Mouse (Mus musculus) limb, embryonic 13.5 days (tissue): ENCODE data around the gene Gsto2. TPM values are rescaled to one million over a fixed set of nuclear protein-coding genes. Genes with fewer than 3 reads are reported as not detected.
A peak's percentile ranks its signal among the peaks of the same experiment; 100 is the strongest.

Experiments
- ATAC-seq: fragments of 200-750 bp; cut with Nextera tagmentation; 2 replicates; pipeline ENCODE4 v1.8.0; 2017; ENCODE audit warnings: low read depth, moderate number of reproducible peaks, moderate TSS enrichment; ENCODE audit not compliant: low FRiP score
- H3K27ac ChIP-seq: fragments of 300-500 bp; sonication (generic); 2 replicates; pipeline ENCODE4 v1.5.1; 2015; ENCODE audit warnings: inconsistent platforms, mild to moderate bottlenecking, moderate library complexity
- H3K27me3 ChIP-seq: fragments of 300-500 bp; sonication (generic); 2 replicates; pipeline ENCODE4 v1.6.1; 2015; ENCODE audit warnings: mild to moderate bottlenecking, inconsistent platforms
- H3K36me3 ChIP-seq: fragments of 300-500 bp; sonication (generic); 2 replicates; pipeline ENCODE4 v1.6.1; 2015; ENCODE audit warnings: inconsistent platforms, mild to moderate bottlenecking, moderate library complexity
- H3K4me1 ChIP-seq: fragments of 300-500 bp; sonication (generic); 2 replicates; pipeline ENCODE4 v1.6.1; 2015; ENCODE audit warnings: inconsistent platforms
- H3K4me2 ChIP-seq: fragments of 300-500 bp; sonication (generic); replicated peaks from 2 replicates; pipeline ENCODE4 v1.6.1; 2015; ENCODE audit warnings: inconsistent platforms, mild to moderate bottlenecking, moderate library complexity
- H3K4me3 ChIP-seq: fragments of 300-500 bp; sonication (generic); 2 replicates; pipeline ENCODE4 v1.5.1; 2015; ENCODE audit warnings: moderate library complexity, mild to moderate bottlenecking, inconsistent platforms
- H3K9ac ChIP-seq: fragments of 300-500 bp; sonication (generic); 2 replicates; pipeline ENCODE4 v1.6.1; 2015; ENCODE audit warnings: mild to moderate bottlenecking, inconsistent platforms
- H3K9me3 ChIP-seq: fragments of 300-500 bp; sonication (generic); 2 replicates; pipeline ENCODE4 v1.6.1; 2016; ENCODE audit warnings: inconsistent platforms
- WGBS: fragments of 180-500 bp; shearing (Covaris S2); methylation state at CpG from one replicate; pipeline ENCODE4 v1.1.7; 2015; 5-methylcytosine and 5-hydroxymethylcytosine counted together
- polyA plus RNA-seq: library from polyadenylated mRNA; unstranded; fragments of >200 nt; fragmentation: Nextera tagmentation; extraction: Ambion mirVana; gene quantifications from 2 replicates; pipeline ENCODE4 v1.2.1, GENCODE M21; 2015

Gsto2 gene
- polyA plus RNA-seq, 1 experiment from 2014 or later, result 1.7 TPM

GRCm38 (mm10) chr19:47884296-47885085, 19.2 kb downstream of the Gsto2 start:
- no peak for ATAC-seq
- H3K9ac ChIP-seq, result no peak overlapping the region
- H3K4me3 ChIP-seq, result no peak overlapping the region
- WGBS, result 70% methylated on average over 13 of the region's 13 CpGs
- no peaks in the 10 kb centered on the region for H3K36me3 ChIP-seq
- H3K9me3 ChIP-seq, result no peaks in the 10 kb centered on the region
- H3K4me2 ChIP-seq, result no peak overlapping the region
- no peaks in the 10 kb centered on the region for H3K27me3 ChIP-seq
- peaks cover 43% of the 10 kb centered on the region for H3K4me1 ChIP-seq
- no peak overlapping the region for H3K27ac ChIP-seq

GRCm38 (mm10) chr19:47885191-47885743, 19.9 kb downstream of the Gsto2 start:
- Histone ChIP-seq H3K4me1 (peaks cover 51% of the 10 kb centered on the region), H3K4me3 (no peak overlapping the region), H3K9me3 (no peaks in the 10 kb centered on the region), H3K36me3 (no peaks in the 10 kb centered on the region), H3K9ac (no peak overlapping the region), H3K27me3 (no peaks in the 10 kb centered on the region), H3K27ac (no peak overlapping the region; the same call in 1 of the 2 replicates), H3K4me2 (no peak overlapping the region)
- no peak for ATAC-seq
- 53% methylated on average over 7 of the region's 7 CpGs for WGBS

GRCm38 (mm10) chr19:47885886-47886285, 20.6 kb downstream of the Gsto2 start:
- no peak overlapping the region for H3K4me2 ChIP-seq
- H3K4me3 ChIP-seq, result no peak overlapping the region
- H3K27me3 ChIP-seq, result no peaks in the 10 kb centered on the region
- peak overlapping the region; percentile 28; the same call in 1 of the 2 replicates for H3K27ac ChIP-seq
- peaks cover 53% of the 10 kb centered on the region for H3K4me1 ChIP-seq
- 80% methylated on average over 11 of the region's 11 CpGs for WGBS
- no peak for ATAC-seq
- H3K9me3 ChIP-seq, result no peaks in the 10 kb centered on the region
- no peak overlapping the region for H3K9ac ChIP-seq
- H3K36me3 ChIP-seq, result no peaks in the 10 kb centered on the region

- WGBS, result 41% methylated on average over 7 of the region's 7 CpGs
Observed at GRCm38 (mm10) chr19:47886617-47887016, 21.3 kb downstream of the Gsto2 start.

GRCm38 (mm10) chr19:47887417-47887816, 22.1 kb downstream of the Gsto2 start:
- Histone ChIP-seq H3K36me3 (no peaks in the 10 kb centered on the region), H3K9me3 (no peaks in the 10 kb centered on the region), H3K27ac (peak overlapping the region; percentile 55; the same call in 1 of the 2 replicates), H3K27me3 (no peaks in the 10 kb centered on the region), H3K4me3 (no peak overlapping the region), H3K4me2 (no peak overlapping the region), H3K4me1 (peaks cover 67% of the 10 kb centered on the region), H3K9ac (no peak overlapping the region)
- WGBS, result 77% methylated on average over 10 of the region's 10 CpGs
- ATAC-seq, result no peak

More at GRCm38 (mm10) chr19:47886617-47887016, 21.3 kb downstream of the Gsto2 start:
- Histone ChIP-seq H3K9me3 (no peaks in the 10 kb centered on the region), H3K9ac (no peak overlapping the region), H3K4me3 (no peak overlapping the region), H3K27ac (peak overlapping the region; percentile 55; the same call in 1 of the 2 replicates), H3K27me3 (no peaks in the 10 kb centered on the region), H3K4me1 (peaks cover 60% of the 10 kb centered on the region), H3K36me3 (no peaks in the 10 kb centered on the region), H3K4me2 (no peak overlapping the region)
- peak; percentile 53 for ATAC-seq

GRCm38 (mm10) chr19:47888037-47888436, 22.7 kb downstream of the Gsto2 start:
- Histone ChIP-seq H3K4me3 (no peak overlapping the region), H3K9me3 (no peaks in the 10 kb centered on the region), H3K4me2 (no peak overlapping the region), H3K9ac (no peak overlapping the region), H3K4me1 (peaks cover 64% of the 10 kb centered on the region), H3K27me3 (no peaks in the 10 kb centered on the region), H3K27ac (no peak overlapping the region), H3K36me3 (0 out of 2 replicates have a peak, but pooled peaks cover 6% of the 10 kb centered on the region)
- 93% methylated on average over 8 of the region's 8 CpGs for WGBS
- no peak for ATAC-seq

GRCm38 (mm10) chr19:47890489-47891130, 25.3 kb downstream of the Gsto2 start:
- no peak for ATAC-seq
- Histone ChIP-seq H3K27me3 (no peaks in the 10 kb centered on the region), H3K9ac (no peak overlapping the region), H3K4me1 (peaks cover 47% of the 10 kb centered on the region), H3K9me3 (no peaks in the 10 kb centered on the region), H3K4me2 (no peak overlapping the region), H3K4me3 (no peak overlapping the region), H3K27ac (peak overlapping the region; percentile 39; the same call in 1 of the 2 replicates), H3K36me3 (peaks cover 31% of the 10 kb centered on the region)
- 40% methylated on average over 10 of the region's 10 CpGs for WGBS

GRCm38 (mm10) chr19:47891562-47892312, 26.4 kb downstream of the Gsto2 start:
- H3K4me3 ChIP-seq, result no peak overlapping the region
- H3K9ac ChIP-seq, result no peak overlapping the region
- peak; percentile 17; the same call in 1 of the 2 replicates for ATAC-seq
- H3K27ac ChIP-seq, result peak overlapping the region; percentile 33; the same call in 1 of the 2 replicates
- no peaks in the 10 kb centered on the region for H3K9me3 ChIP-seq
- WGBS, result 73% methylated on average over 11 of the region's 11 CpGs
- peaks cover 42% of the 10 kb centered on the region for H3K36me3 ChIP-seq
- H3K4me1 ChIP-seq, result peaks cover 37% of the 10 kb centered on the region
- no peaks in the 10 kb centered on the region for H3K27me3 ChIP-seq
- H3K4me2 ChIP-seq, result no peak overlapping the region

GRCm38 (mm10) chr19:47893092-47893491, 27.8 kb downstream of the Gsto2 start:
- no peak overlapping the region for H3K27ac ChIP-seq
- no peak overlapping the region for H3K4me3 ChIP-seq
- H3K4me1 ChIP-seq, result peaks cover 30% of the 10 kb centered on the region
- H3K27me3 ChIP-seq, result no peaks in the 10 kb centered on the region
- peaks cover 56% of the 10 kb centered on the region for H3K36me3 ChIP-seq
- H3K9ac ChIP-seq, result no peak overlapping the region
- ATAC-seq, result no peak
- H3K9me3 ChIP-seq, result no peaks in the 10 kb centered on the region
- H3K4me2 ChIP-seq, result no peak overlapping the region
- 92% methylated on average over 6 of the region's 6 CpGs for WGBS

GRCm38 (mm10) chr19:47898472-47899079, 33.2 kb downstream of the Gsto2 start:
- H3K27me3 ChIP-seq, result no peaks in the 10 kb centered on the region
- H3K36me3 ChIP-seq, result peaks cover 65% of the 10 kb centered on the region
- 82% methylated on average over 8 of the region's 8 CpGs for WGBS
- H3K9me3 ChIP-seq, result no peaks in the 10 kb centered on the region
- H3K4me3 ChIP-seq, result no peak overlapping the region
- no peak overlapping the region for H3K9ac ChIP-seq
- peaks cover 31% of the 10 kb centered on the region for H3K4me1 ChIP-seq
- H3K27ac ChIP-seq, result no peak overlapping the region
- no peak overlapping the region for H3K4me2 ChIP-seq
- no peak for ATAC-seq

GRCm38 (mm10) chr19:47900012-47900411, 34.7 kb downstream of the Gsto2 start:
- no peak overlapping the region for H3K4me3 ChIP-seq
- peak overlapping the region; percentile 10; the same call in 1 of the 2 replicates for H3K27ac ChIP-seq
- H3K36me3 ChIP-seq, result peaks cover 56% of the 10 kb centered on the region
- peaks cover 40% of the 10 kb centered on the region for H3K4me1 ChIP-seq
- no peak overlapping the region for H3K9ac ChIP-seq
- 64% methylated on average over 6 of the region's 6 CpGs for WGBS
- H3K9me3 ChIP-seq, result no peaks in the 10 kb centered on the region
- H3K27me3 ChIP-seq, result no peaks in the 10 kb centered on the region
- H3K4me2 ChIP-seq, result no peak overlapping the region
- no peak for ATAC-seq
